Mouse (Mus musculus) megakaryocyte, adult 5-6 weeks (primary cell): ENCODE data around the gene Arhgef39. TPM values are rescaled to one million over a fixed set of nuclear protein-coding genes. Genes with fewer than 3 reads are reported as not detected.

Source experiments
- ATAC-seq: 2 replicates; pipeline ENCODE4 v1.8.0; 2016; ENCODE audit warnings: mild to moderate bottlenecking, inconsistent platforms; ENCODE audit not compliant: poor library complexity, severe bottlenecking
- total RNA-seq, 2 experiments: library from RNA; stranded (forward) in 1 of 2; stranded (reverse) in 1 of 2; fragments of 153-499, 151-499 nt in 1 of 2; fragments of 221-1000, 200-1000 nt in 1 of 2; gene quantifications; 2 replicates each; pipeline versions ENCODE4 v1.2.3 to v1.2.4; 2015 to 2017

The Arhgef39 gene
- total RNA-seq, 2 experiments from 2014 or later = 54.1 to 60.0 TPM

GRCm38 (mm10) chr4:43480985-43481384 is 18.5 kb downstream of the Arhgef39 start:
- ATAC-seq = no peak

GRCm38 (mm10) chr4:43478906-43479832 is 20.3 kb downstream of the Arhgef39 start:
- peak; percentile 52 for ATAC-seq

DNA sequence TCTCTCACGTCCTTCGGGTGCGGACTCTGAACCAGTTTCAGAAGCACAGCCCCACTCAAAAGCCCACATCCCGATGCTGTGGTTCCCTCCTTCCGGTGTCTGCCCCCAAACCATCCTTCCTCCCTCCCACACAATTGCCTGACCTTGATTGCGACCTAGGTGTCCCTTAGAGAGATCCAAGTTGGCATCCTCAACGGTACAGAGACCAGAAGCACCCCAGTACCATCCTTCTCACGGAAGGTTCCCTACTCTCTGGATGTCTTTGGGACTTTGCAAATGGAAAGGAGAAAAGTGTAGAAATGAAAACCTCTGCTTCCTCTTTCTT is 21.0 kb downstream of the Arhgef39 start:
- peak; percentile 56 for ATAC-seq

DNA sequence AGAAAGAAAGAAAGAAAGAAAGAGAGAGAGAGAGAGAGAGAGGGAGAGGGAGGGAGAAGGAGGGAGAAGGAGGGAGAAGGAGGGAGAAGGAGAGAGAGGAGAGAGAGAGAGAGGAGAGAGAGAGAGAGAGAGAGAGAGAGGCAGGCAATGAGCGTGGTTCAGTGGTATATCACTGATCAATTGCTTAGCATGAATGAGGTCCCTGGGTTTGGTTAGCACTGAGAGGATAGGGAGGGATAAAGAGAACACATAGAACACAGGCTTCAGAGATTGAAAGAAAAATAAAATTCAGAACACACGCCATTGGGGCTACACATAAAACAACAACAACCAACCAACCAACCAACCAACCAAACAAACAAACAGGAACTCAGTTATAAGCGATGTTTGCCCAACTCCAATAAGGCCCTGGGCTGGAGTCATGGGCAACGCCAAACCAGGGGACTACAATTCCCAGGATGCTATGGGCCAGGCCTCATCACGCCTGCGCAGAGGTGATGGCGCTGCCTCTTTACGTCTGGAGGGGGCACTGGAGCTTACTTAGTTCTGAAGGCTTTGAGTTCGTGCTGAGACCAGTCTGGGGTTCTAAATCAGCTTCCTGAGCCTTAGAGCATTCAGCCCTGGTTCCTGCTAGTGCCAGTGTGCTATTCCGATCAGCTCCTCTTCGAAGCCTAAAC is 21.5 kb downstream of the Arhgef39 start:
- peak; percentile 90 for ATAC-seq

DNA sequence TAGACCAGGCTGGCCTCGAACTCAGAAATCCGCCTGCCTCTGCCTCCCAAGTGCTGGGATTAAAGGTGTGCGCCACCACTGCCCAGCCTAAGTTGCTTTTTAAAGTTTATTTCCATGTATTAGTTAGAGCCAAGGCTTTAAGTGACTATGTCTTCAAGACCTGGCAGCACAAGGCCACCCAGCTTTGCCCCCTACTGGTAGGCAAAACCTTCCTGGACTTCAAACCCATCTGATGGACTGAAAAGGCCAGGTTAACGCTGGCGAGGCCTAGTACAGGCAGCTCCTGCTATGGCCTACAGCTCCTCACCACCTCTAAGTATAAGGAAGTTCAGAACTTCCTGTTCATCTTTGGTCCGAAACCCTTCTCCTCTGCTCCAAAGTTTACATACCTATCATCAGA is 22.9 kb downstream of the Arhgef39 start:
- ATAC-seq = 0 out of 2 replicates have a peak, but pooled peaks have one; percentile 9

DNA sequence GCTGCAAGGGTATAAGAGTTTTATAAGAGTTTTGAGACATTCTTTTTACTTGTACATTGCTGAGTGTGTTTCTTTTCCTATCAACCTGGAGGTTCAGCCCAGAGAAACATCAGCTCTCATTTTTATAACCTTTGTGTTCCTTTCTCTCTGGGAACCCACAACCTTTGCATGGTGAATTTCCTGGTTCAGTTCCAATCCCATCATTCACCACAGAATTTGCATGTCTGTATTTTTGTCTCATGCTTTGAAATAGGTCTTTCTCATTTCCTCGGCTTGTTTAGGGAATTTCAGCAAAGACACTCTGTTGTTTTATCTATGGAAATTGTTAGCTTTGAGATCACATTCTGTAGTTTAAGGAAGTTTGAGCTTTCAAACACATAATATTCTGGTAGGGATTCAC is 25.9 kb downstream of the Arhgef39 start:
- ATAC-seq = no peak

GRCm38 (mm10) chr4:43470301-43470700 is 29.2 kb downstream of the Arhgef39 start:
- peak; percentile 57 for ATAC-seq

DNA sequence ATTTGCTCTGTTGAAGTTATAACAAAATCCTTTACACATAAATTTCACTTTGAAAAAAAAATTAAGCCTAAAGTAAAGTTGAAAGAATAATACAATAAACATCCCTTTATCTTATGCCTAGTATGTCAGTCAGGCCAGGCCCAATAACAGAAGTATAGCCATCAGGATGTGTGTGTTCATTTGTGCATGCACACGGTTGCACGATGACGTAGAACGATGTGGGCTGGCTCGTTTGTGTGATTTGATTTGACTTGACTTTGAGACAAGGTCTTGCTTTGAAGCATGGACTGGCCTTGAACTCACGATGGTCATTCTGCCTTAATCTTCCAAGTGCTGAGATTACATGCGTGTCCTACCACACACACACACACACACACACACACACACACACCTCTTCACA is 32.6 kb downstream of the Arhgef39 start:
- ATAC-seq = no peak

GRCm38 (mm10) chr4:43465935-43466334 is 33.6 kb downstream of the Arhgef39 start:
- no peak for ATAC-seq

- no peak for ATAC-seq
These were observed 36.4 kb downstream of the Arhgef39 start for GRCm38 (mm10) chr4:43463102-43463501.

DNA sequence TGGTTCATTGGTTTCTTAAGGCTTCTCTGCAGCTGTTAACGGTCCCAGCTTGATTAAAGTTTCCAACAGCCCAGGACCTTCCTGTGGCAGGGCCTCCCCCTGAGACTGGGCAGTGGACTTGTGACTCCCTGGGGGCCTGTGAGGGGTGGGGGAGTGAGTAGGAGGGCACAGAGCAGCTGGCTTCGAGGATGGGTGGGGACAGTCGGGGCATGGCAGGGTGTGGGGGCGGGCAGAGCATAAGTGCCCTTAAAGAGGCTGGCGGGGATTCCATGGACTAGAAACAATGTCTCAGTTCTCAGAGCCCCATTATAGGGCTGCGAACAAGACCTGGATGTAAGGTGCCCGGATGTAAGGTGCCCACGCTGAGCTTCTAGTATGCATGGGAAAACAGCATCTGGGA is 42.4 kb downstream of the Arhgef39 start:
- no peak for ATAC-seq

DNA sequence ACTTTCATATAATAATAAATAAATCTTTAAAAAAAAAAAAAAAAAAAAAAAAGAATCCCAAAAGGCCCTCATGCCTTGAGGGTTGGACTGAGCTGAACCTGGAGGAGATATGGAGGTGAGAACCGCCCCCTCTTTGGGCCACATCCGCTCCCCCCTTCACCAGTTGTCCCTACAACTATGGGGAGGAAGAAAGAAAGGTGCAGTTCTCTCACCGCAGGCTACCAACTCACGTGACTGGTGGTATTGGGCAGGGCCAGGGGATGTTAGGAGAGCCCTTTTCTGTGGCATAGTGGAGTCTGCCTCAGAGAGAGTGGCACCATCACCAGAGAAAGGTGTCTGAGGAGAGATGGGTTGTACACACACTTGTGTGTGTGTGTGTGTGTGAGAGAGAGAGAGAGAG is 43.0 kb downstream of the Arhgef39 start:
- peak; percentile 57 for ATAC-seq

- peak; percentile 82 for ATAC-seq
These were observed 45.3 kb downstream of the Arhgef39 start, which contains the start of gene Cd72 for GRCm38 (mm10) chr4:43454041-43454836. Gene Cd72 (minus strand): TSS chr4:43454628.

DNA sequence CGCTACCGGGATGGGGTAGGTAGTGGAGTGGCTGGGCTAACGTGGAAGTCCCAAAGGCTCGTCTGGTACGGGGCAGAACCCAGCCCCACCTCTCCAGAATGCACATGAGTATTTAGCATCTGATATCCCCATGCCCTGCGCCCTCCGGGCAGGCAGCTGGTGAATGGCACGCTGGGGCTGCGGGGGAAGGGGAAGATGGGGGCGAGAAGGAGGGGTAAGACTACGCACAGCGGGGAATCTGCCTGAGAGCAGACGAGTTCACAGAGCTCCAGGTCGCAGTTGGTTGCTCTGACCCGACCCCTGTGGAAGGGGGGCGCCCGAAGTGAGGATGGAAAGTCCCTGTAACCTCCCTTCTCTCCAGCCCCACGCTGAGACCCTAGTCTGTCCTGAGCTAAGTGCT is 46.1 kb downstream of the Arhgef39 start:
- no peak for ATAC-seq

- ATAC-seq = no peak
These were observed 47.2 kb downstream of the Arhgef39 start for GRCm38 (mm10) chr4:43452315-43452714.

DNA sequence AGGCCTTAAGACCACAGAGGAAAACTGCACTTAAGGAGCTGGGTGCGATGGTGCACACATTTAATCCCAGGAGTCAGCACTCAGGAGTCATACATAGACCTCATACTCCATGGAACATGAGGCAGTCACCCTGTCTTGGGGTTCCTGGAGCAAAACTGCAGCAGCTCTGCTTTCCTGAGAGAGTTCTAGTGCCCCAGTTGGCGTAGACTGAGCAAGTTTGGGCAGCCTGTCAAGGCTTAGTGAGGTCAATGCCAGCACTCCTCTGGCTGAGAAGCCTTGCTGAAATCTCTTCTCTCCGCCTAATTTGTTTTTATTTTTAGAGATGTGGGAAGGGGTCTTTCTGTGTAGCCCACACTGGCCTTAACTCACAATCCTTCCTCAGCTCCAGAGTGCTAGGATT is 50.9 kb downstream of the Arhgef39 start:
- ATAC-seq = no peak

- no peak for ATAC-seq
These were observed 52.2 kb downstream of the Arhgef39 start for GRCm38 (mm10) chr4:43447251-43447650.
